Mouse (Mus musculus) liver, embryonic 14.5 days (tissue): ENCODE measurements around the gene Nipsnap1.

Experiments
- CTCF ChIP-seq: IDR thresholded peaks from 2 replicates; pipeline ENCODE4 v1.5.1; 2016; ENCODE audit warnings: antibody characterized with exemption, low read depth, control low read depth
- EP300 ChIP-seq: IDR thresholded peaks from 2 replicates; pipeline ENCODE4 v1.6.1; 2016; ENCODE audit warnings: antibody characterized with exemption, low read depth

DNA sequence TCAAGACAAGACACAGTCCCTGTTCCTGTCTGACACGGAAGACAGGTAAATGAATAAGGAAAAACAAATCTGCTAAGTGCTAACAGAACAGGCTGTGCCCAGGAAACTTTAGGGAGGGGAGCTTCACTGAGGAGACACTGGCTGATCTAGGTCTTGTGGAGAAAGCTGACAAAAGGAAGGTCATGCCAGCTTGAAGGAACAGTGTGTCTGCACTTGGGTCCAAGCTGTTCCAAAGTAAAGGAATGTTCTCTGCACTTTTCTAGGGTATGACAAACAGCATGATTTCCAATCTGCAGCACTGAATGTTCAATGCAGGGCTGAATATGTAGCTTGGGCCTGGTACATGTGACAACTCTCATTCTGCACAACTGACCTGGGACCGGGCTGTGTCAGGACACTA, 45.8 kb upstream of the Nipsnap1 start:
- TF ChIP-seq CTCF (no peak), EP300 (no peak)
